Mouse (Mus musculus) cerebellum, postnatal 10 days (tissue): Measurements from ENCODE around the gene Letmd1.

Experiments used
- DNase-seq, 2 experiments: peaks; one replicate each; pipeline ENCODE4 v3.0.0; 2021; ENCODE audit warnings: mixed read lengths in 2 of 2

Letmd1 gene

GRCm38 (mm10) chr15:100468295-100469188 is at the start of gene Letmd1:
Gene Letmd1, plus strand, starts transcription at chr15:100469023.
- peak; percentile 96 to 97 for DNase-seq

GRCm38 (mm10) chr15:100419311-100419710 is 49.5 kb upstream of the Letmd1 start:
- no peak for DNase-seq

- DNase-seq: no peak
These were observed 48.7 kb upstream of the Letmd1 start for GRCm38 (mm10) chr15:100419901-100420745.

DNA sequence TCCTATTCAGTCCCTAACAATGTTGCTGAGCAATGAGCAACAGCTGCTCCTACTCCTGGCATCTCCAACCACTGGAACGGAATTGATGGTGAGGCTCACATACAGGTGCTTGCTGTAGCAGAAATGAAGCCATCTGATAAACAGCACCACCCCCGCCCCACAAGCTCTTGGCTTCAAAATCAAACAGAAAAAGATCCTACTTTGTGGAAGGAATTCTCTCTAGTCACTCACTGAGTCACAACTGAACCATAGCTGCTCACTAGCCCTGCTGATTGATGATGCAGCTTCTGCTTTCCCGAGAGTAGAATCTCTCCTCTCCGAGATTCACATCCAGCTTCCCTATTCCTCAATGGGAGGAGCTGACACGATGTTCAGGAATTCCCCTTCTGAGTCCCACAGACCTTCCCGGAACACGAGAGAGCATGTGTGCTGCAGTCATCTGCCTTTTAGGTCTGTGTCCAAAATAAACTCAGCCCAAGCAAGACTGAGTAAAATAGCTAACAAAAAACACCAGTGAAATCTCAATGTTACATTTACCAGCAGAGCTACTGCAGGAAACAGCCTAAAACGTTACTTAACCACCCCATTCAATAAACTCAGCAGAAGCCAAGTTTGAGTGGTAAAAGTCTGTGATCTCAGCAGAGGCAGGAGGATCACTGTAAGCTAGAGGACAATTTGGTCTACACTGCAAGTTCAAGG is 47.6 kb upstream of the Letmd1 start:
- no peak for DNase-seq

- peak; percentile 22 to 26 for DNase-seq
These were observed 47.0 kb upstream of the Letmd1 start, which contains the start of gene Gm5475 for GRCm38 (mm10) chr15:100421758-100422197. Gene Gm5475, plus strand, starts transcription at chr15:100422147.

DNA sequence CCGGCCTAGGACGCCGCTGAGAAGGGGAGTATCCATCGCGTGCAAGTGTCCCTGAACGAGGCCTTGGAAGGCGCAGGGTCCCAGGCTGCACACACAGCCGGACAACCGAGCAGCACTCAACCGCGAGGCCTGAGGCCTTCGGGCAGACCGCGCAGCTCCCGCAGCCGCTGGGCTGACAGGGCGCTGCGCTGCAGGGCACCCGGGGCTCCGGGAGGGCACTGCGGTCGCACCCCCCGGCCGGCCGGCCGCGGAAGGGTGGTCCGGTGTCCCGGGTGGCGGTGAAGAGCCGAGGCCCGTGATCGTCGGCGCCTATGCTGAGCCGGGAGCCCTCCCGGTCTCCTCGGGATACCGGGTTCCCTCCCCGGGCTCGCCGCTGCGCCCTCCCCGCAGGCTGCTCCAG is 46.3 kb upstream of the Letmd1 start:
- no peak for DNase-seq

- peak; percentile 98 to 99 for DNase-seq
These were observed 45.6 kb upstream of the Letmd1 start for GRCm38 (mm10) chr15:100422899-100423860.

GRCm38 (mm10) chr15:100423916-100424315 is 44.9 kb upstream of the Letmd1 start:
- peak; percentile 44 to 45 for DNase-seq

DNA sequence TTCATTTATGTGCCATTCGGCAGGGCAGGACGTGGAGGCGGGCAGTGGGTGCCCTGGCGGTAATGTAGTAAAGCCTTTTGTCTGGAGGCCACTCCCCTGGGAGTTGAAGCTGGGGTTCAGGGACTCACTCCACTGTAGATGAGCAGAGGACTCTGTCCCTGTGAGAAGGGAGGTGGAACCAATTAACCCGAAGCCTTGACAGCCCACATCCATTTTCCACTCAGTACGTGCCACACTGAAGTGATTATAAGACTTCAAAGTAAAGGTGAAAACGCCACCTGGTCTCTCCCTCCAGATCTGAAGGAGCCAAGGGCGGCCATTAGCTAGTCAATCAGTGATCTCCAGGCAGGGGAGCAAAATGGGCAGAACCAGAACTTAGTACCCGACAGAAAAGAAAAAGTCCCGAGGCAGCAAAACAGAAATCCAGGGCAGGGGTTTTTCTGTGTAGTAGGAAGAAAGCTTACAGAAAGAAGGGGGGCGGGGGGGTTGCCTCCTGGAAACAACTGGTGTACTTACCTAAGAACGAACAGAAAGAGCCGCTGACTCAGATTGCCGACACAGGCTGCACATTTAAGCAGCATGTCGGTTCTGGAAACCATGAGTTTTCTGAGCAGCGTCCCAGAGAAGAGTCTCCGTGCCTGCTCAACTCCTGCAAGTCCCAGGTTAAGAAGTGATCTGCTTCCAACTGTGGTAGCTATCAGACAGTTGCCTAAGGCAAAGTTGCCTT is 44.3 kb upstream of the Letmd1 start, which contains the start of gene Slc11a2:
TSS of gene Slc11a2 (minus strand) at position 677 of the 727 bp plus-strand sequence.
- DNase-seq: peak in 1 of 2 experiments; percentile 21

- DNase-seq: no peak
These were observed 40.4 kb upstream of the Letmd1 start for GRCm38 (mm10) chr15:100428296-100428905.

DNA sequence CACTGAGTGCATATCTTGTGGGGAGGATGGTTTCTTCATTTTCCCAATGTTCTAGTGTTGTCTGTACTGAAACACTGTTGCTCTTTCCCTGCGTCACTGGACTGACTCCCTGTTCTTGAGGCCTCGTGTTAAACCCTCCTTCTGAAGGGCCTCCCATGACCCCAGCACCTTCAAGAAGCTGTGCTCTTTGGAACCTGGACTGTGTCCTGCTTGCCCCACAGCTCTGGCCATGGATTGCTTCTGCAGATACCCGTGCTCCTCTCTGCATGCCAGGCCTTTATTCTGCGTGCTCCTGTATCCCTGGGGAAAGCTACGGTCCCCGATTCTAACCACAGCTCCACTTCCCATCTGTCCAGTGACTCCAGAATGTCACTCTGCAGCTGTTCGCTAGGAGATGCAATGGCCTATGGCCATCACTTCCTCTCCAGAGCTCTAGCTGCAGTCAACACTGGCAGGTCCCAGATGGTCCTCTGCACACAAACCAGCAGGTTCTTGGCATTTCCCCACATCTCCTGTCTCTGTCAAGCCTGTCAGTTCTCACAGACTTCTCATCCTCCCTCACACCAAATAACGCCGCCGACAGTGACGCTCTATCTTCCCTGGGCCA is 38.8 kb upstream of the Letmd1 start:
- DNase-seq: peak; percentile 93

GRCm38 (mm10) chr15:100433234-100433633 is 35.6 kb upstream of the Letmd1 start:
- no peak for DNase-seq

DNA sequence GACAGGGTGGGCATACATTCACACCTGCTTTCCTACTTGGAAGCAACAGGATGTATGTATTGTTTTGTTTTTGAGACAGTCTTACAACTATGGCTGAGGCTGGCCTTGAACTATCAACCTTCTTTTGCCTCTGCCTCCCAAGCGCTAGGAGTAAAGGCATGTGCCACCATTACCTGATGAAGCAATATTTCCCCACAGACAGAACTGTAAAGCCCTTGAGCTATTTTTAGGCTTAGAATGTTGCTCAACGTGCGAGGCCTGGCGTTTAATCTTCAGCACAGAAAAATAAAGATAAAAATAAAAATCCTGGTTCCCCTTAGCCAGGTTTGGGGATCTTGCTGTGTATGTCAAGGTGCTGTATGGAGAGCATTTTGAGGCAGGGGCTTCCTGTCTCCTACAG is 32.7 kb upstream of the Letmd1 start:
- DNase-seq: no peak

GRCm38 (mm10) chr15:100436518-100436917 is 32.3 kb upstream of the Letmd1 start:
- DNase-seq: no peak

DNA sequence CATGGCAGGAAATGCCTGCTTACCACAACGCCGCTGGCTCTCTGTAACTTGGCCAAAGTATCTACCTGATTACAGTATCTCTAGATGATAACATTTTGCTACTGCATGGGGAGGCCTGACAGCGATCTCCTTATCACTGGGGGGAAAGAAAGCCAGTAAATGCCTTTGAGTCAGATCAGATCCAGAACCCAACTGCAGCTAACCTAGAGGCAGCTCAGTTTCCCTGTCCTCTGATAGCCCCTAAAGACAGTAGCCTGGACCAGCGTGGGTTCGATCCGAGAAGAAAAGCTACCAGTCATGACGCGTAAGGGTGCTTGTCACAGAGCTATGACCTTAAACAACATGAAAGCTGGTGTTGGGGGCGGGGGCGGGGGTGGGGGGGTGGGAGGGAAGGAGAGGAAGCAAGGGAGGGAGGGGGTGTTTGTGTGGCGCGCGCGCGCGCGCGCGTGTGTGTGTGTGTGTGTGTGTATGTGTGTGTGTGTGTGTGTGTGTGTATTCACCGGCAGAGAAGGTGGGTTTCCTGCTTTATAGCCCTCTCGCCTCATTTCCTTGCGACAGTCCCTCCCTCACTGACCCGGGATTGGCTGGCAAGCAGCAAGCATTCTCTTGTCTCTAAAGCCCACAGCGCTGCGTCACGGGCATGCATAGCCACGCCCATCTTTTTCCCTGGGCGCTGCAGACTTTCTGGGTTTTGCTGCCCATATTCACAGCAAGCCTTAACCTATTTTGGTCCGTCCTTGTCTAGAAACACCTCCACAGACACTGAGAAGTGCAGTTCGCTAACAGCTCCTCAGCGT is 25.5 kb upstream of the Letmd1 start:
- peak; percentile 89 to 93 for DNase-seq

DNA sequence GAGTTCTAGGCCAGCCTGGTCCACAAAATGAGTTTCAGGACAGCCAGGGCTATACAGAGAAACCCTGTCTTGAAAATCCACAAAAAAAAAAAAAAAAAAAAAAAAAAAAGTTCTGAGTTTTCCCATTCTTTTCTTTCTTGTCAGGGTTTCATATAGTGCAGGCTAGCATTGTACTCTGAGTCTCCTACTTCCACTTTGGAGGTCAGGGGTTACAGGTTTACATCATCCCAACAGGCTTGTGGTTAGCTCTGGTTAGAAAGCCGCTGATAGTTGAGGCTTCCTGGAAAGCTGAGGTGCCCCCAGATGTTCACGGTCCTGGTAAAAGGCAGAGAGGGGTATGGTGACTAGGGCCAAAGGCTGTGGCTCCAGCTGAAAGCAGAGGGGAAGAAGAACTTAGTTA is 21.9 kb upstream of the Letmd1 start:
- no peak for DNase-seq

DNA sequence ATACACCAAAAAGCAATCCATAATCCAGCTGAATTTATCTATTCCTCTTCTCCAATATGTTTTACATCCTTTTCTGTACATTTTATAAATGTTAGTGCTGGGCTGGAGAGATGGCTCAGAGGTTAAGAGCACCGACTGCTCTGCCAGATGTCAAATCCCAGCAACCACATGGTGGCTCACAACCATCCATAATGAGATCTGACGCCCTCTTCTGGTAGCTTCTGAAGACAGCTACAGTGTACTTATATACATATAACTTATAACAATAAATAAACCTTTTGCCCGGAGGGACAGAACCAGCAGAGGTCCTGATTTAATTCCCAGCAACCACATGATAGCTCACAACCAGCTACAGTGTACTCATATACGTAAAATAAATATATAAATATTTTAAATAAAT is 20.3 kb upstream of the Letmd1 start:
- no peak for DNase-seq

DNA sequence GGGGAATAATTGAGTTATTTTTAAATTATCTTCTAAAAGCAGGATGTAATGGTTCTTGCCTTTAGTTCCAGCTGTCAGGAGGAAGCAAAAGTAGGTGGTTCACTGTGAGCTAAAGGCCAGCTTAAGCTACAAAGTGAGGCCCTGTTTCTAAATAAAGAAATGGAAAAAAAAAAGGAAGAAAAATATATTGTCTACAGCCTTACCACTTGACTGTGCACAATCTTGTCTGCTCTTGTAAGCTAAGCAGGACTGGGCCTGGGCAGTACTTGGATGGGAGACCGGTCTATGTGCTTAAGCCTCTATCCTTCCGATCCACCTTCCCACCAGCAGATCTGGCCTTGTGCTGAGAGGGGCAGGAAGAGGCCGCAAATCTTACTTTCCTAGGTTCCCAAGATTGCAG is 19.3 kb upstream of the Letmd1 start:
- no peak for DNase-seq

DNA sequence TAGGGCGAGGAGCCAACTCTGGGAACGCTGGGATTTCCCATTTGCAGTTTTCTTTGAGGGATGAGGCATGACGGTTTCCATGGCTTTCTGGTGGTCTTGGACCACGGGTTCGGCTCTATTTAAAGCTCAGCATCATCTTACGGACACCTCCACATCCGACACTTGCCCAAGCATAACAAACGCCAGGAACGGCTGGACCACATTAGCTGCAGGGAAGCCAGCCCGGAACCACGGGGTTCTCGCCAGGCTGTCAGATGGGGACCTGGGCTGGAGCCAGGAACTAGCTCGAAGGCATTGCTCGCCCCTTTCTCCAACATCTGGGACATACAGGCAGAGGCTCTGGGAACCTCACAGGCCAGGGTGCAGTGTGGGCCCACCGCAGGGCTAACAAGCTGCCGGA is 17.6 kb upstream of the Letmd1 start:
- peak; percentile 83 to 89 for DNase-seq
